Mouse (Mus musculus) layer of hippocampus, adult 8-10 months (tissue): Measurements from ENCODE around the gene Mamstr. TPM values are rescaled to one million over a fixed set of nuclear protein-coding genes. Genes with fewer than 3 reads are reported as not detected.

ENCODE experiments used
- DNase-seq, 2 experiments: peaks; one replicate each; pipeline ENCODE4 v3.0.0; 2022; ENCODE audit warnings: low spot score in 2 of 2
- total RNA-seq, 4 experiments: library from RNA; stranded (reverse); gene quantifications; 2 replicates each; pipeline ENCODE4 v1.2.4; 2022

Mamstr gene
- total RNA-seq, 4 experiments from 2014 or later, result 1.5 to 4.4 (median 2.4) TPM

DNA sequence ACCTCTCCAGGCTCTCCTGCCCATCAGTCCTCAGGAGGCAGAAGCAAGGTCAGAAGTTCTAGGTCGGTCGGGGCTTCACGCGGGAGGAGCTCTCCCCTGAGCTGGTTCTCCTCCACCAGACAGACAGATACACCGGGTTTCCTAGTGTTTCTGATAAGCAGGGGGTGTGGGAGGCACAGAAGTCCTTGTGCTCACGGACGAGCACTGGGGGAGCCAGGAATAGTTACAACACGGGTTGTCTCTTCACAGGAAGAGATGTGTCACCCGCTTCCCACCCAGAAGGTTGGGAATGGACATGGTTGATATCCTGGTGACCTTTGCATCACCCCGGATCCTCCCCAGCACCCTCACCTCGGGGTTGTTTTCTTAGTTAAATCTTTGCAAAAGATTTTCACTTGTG is 50.0 kb downstream of the Mamstr start:
- no peak for DNase-seq

GRCm38 (mm10) chr7:45692364-45692763 is 52.6 kb downstream of the Mamstr start:
- DNase-seq, result no peak

DNA sequence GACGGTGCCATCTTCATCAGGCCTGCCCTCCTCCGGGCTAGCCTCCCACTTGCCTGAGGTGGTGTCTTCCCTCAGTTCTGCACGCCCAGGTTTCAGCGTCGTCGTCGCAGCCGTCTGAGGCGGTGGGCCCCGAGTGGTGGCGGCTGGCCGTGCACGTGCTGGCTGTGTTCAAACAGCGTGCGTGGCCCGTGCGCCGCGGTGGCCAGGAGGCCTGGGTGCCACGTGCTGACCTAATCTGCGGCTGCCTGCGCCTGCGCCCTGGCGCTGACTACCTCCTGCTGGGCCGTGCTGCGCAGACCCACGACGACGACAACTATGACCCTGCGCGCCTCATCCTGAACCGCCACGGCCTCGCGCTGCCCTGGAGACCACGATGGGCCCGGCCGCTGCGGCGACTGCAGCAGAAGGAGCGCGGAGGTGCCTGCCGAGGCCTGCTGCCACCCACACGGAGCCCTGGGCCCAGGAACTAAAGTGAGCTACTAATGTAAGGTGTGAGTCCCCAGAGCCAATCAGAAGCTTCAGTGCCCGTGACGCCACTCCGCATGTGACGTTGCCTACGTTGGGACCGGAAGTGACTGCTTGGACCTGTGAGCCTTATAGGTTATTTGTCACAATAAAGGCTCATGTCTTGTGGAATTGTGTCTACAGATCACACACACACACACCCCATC is 54.3 kb downstream of the Mamstr start, which contains the start of gene Sec1:
TSS of gene Sec1 (minus strand) at position 482 of the 671 bp plus-strand sequence.
- no peak for DNase-seq

- DNase-seq, result no peak
Measured at GRCm38 (mm10) chr7:45695098-45695497, 55.3 kb downstream of the Mamstr start.

Other genes starting within 250 kb of the Mamstr start
- gene Snrnp70, start 244.2 kb upstream of the Mamstr start, total RNA-seq, result 100 to 1,000 TPM; 387 to 503 (median 439) TPM
- under 1 TPM in 1 of 4 experiments, not detected in 3; 0.14 TPM for gene Kcna7, start 234.3 kb upstream of the Mamstr start, total RNA-seq
- gene Ntf5, start 226.3 kb upstream of the Mamstr start, total RNA-seq, result under 1 TPM in 3 of 4 experiments, not detected in 1; 0.31 to 0.39 (median 0.31) TPM
- gene Lhb, start 219.2 kb upstream of the Mamstr start, total RNA-seq, result under 1 TPM in 1 of 4 experiments, not detected in 3; 0.52 TPM
- 10 to 100 TPM; 16.0 to 23.3 (median 20.2) TPM for gene Gys1, start 205.1 kb upstream of the Mamstr start, total RNA-seq
- gene Ruvbl2, start 201.9 kb upstream of the Mamstr start, total RNA-seq, result 10 to 100 TPM; 31.7 to 38.7 (median 35.4) TPM
- 100 to 1,000 TPM; 176 to 331 (median 227) TPM for gene Ftl1, start 180.1 kb upstream of the Mamstr start, total RNA-seq
- 10 to 100 TPM; 70.0 to 78.6 (median 73.2) TPM for gene Bax, start 173.1 kb upstream of the Mamstr start, total RNA-seq
- not detected for gene Tulp2, start 158.1 kb upstream of the Mamstr start, total RNA-seq
- gene Gm45808, start 153.2 kb upstream of the Mamstr start, total RNA-seq, result 1 to 10 TPM in 1 of 4 experiments, not detected in 3; 2.0 TPM
- 1 to 10 TPM; 5.6 to 6.3 (median 6.2) TPM for gene Dhdh, start 151.2 kb upstream of the Mamstr start, total RNA-seq
- 100 to 1,000 TPM; 101 to 135 (median 117) TPM for gene Nucb1, start 129.6 kb upstream of the Mamstr start, total RNA-seq
- 10 to 100 TPM; 15.2 to 24.6 (median 19.0) TPM for gene Ppp1r15a, start 113.7 kb upstream of the Mamstr start, total RNA-seq
- 1 to 10 TPM in 3 of 4 experiments, under 1 TPM in 1; 0.80 to 1.9 (median 1.5) TPM for gene Plekha4, start 113.6 kb upstream of the Mamstr start, total RNA-seq
- not detected for gene Hsd17b14, start 85.1 kb upstream of the Mamstr start, total RNA-seq
- 10 to 100 TPM; 23.2 to 33.0 (median 29.9) TPM for gene Bcat2, start 69.8 kb upstream of the Mamstr start, total RNA-seq
- gene Fgf21, start 24.5 kb upstream of the Mamstr start, total RNA-seq, result not detected
- gene Fut1, start 22.7 kb upstream of the Mamstr start, total RNA-seq, result under 1 TPM in 3 of 4 experiments, not detected in 1; 0.20 to 0.28 (median 0.21) TPM
- under 1 TPM in 3 of 4 experiments, not detected in 1; 0.14 to 0.27 (median 0.22) TPM for gene Izumo1, start 18.2 kb upstream of the Mamstr start, total RNA-seq
- gene Rasip1, start 12.5 kb upstream of the Mamstr start, total RNA-seq, result 1 to 10 TPM; 5.8 to 7.5 (median 6.6) TPM
- under 1 TPM in 3 of 4 experiments, not detected in 1; 0.20 to 0.27 (median 0.23) TPM for gene Fut2, start 26.4 kb downstream of the Mamstr start, total RNA-seq
- gene Ntn5, start 44.0 kb downstream of the Mamstr start, total RNA-seq, result 10 to 100 TPM in 3 of 4 experiments, 1 to 10 TPM in 1; 9.1 to 13.5 (median 11.6) TPM
- 1 to 10 TPM; 1.6 to 4.6 (median 3.3) TPM for gene Sec1, start 54.4 kb downstream of the Mamstr start, total RNA-seq
- gene Car11, start 59.9 kb downstream of the Mamstr start, total RNA-seq, result 100 to 1,000 TPM; 158 to 230 (median 187) TPM
- 100 to 1,000 TPM in 2 of 4 experiments, 10 to 100 TPM in 2; 76.7 to 136 (median 109) TPM for gene Dbp, start 65.1 kb downstream of the Mamstr start, total RNA-seq
- 100 to 1,000 TPM; 385 to 434 (median 409) TPM for gene Rpl18, start 75.5 kb downstream of the Mamstr start, total RNA-seq
- 10 to 100 TPM; 28.1 to 36.7 (median 32.7) TPM for gene Sphk2, start 78.0 kb downstream of the Mamstr start, total RNA-seq
- under 1 TPM in 3 of 4 experiments, not detected in 1; 0.18 to 0.41 (median 0.19) TPM for gene Fam83e, start 81.2 kb downstream of the Mamstr start, total RNA-seq
- gene Spaca4, start 85.8 kb downstream of the Mamstr start, total RNA-seq, result not detected
- gene Lmtk3, start 143.8 kb downstream of the Mamstr start, total RNA-seq, result 100 to 1,000 TPM; 251 to 313 (median 283) TPM
- 10 to 100 TPM in 3 of 4 experiments, 1 to 10 TPM in 1; 9.9 to 12.5 (median 11.3) TPM for gene Sult2b1, start 144.7 kb downstream of the Mamstr start, total RNA-seq
- gene Cyth2, start 174.6 kb downstream of the Mamstr start, total RNA-seq, result 100 to 1,000 TPM; 135 to 147 (median 139) TPM
- 1 to 10 TPM; 1.6 to 2.1 (median 1.8) TPM for gene Kcnj14, start 184.8 kb downstream of the Mamstr start, total RNA-seq
- gene Grwd1, start 191.0 kb downstream of the Mamstr start, total RNA-seq, result 10 to 100 TPM; 19.3 to 24.7 (median 22.3) TPM
- 10 to 100 TPM; 72.8 to 86.3 (median 79.1) TPM for gene Kdelr1, start 232.8 kb downstream of the Mamstr start, total RNA-seq
- gene Grin2d, start 238.4 kb downstream of the Mamstr start, total RNA-seq, result 10 to 100 TPM in 2 of 4 experiments, 1 to 10 TPM in 2; 8.6 to 11.1 (median 10.1) TPM